Mouse (Mus musculus) T-helper 17 cell (primary cell): ENCODE measurements around the gene Sox21.

ENCODE experiments used
- in situ Hi-C, 2 experiments: fragments of 300-600 bp; cut with MboI, MseI; formaldehyde crosslinking; loops; 1 replicate in 1 of 2; 2 replicates in 1 of 2; pipeline ENCODE4 v1.15.1; 2025; ENCODE audit warnings: high pct_unique_total_duplicates in 2 of 2

Gene Sox21

GRCm38 (mm10) chr14:118225911-118226310 lies 10.9 kb downstream of the Sox21 start:
- in situ Hi-C loops: no loop called here

- in situ Hi-C loops: no loop called here
Observed at GRCm38 (mm10) chr14:118225061-118225743, 11.6 kb downstream of the Sox21 start.

GRCm38 (mm10) chr14:118220885-118221284 lies 15.9 kb downstream of the Sox21 start:
- in situ Hi-C loops: no loop called here

GRCm38 (mm10) chr14:118216826-118217225 lies 20.0 kb downstream of the Sox21 start:
- in situ Hi-C loops: loop anchor here (5.0 to 10.0 kb wide), 2 partner anchors 375 to 588 kb away; no protein-coding TSS in a partner anchor

- in situ Hi-C loops: loop anchor here in 1 of 2 experiments (5.0 to 10.0 kb wide), 2 partner anchors 375 to 593 kb away; no protein-coding TSS in a partner anchor
Observed at GRCm38 (mm10) chr14:118212188-118212804, 24.5 kb downstream of the Sox21 start.

GRCm38 (mm10) chr14:118209642-118210041 lies 27.2 kb downstream of the Sox21 start:
- in situ Hi-C loops: loop anchor here in 1 of 2 experiments (5.0 to 10.0 kb wide), 2 partner anchors 378 to 595 kb away; no protein-coding TSS in a partner anchor

- in situ Hi-C loops: no loop called here
Observed at GRCm38 (mm10) chr14:118207347-118207746, 29.5 kb downstream of the Sox21 start.

- in situ Hi-C loops: no loop called here
Observed at GRCm38 (mm10) chr14:118203031-118203430, 33.8 kb downstream of the Sox21 start.

- in situ Hi-C loops: no loop called here
Observed at GRCm38 (mm10) chr14:118202006-118202405, 34.8 kb downstream of the Sox21 start.

- in situ Hi-C loops: no loop called here
Observed at GRCm38 (mm10) chr14:118200731-118201130, 36.1 kb downstream of the Sox21 start.

- in situ Hi-C loops: no loop called here
Observed at GRCm38 (mm10) chr14:118197063-118197462, 39.8 kb downstream of the Sox21 start.

- in situ Hi-C loops: no loop called here
Observed at GRCm38 (mm10) chr14:118194219-118194914, 42.5 kb downstream of the Sox21 start.

GRCm38 (mm10) chr14:118193663-118194062 lies 43.2 kb downstream of the Sox21 start:
- in situ Hi-C loops: no loop called here

GRCm38 (mm10) chr14:118193001-118193628 lies 43.7 kb downstream of the Sox21 start:
- in situ Hi-C loops: no loop called here

- in situ Hi-C loops: no loop called here
Observed at GRCm38 (mm10) chr14:118191442-118191841, 45.4 kb downstream of the Sox21 start.
